Mouse (Mus musculus) subcutaneous adipose tissue, adult 2 months (tissue): ENCODE results near the gene A530064D06Rik. TPM values are rescaled to one million over a fixed set of nuclear protein-coding genes. Genes with fewer than 3 reads are reported as not detected.

ENCODE experiments used
- polyA plus RNA-seq: library from polyadenylated mRNA; depleted of rRNA; stranded (reverse); fragments of >200 nt; gene quantifications from 2 replicates; pipeline ENCODE4 v1.2.3, GENCODE M21; 2012; ENCODE audit warnings: low replicate concordance; rRNA removed

Gene A530064D06Rik
- polyA plus RNA-seq, result 0.75 and 1.6 TPM in 2 replicates

GRCm38 (mm10) chr17:48167103-48167502 is at the start of gene A530064D06Rik:
Gene A530064D06Rik, minus strand, starts transcription at chr17:48167275.

GRCm38 (mm10) chr17:48146120-48146519 is 21.0 kb downstream of the A530064D06Rik start, which contains the start of gene 9830107B12Rik:
Gene 9830107B12Rik, minus strand, starts transcription at chr17:48146268.

Other genes starting within 250 kb of the A530064D06Rik start
- 29.1 and 59.3 TPM in 2 replicates for gene Foxp4, start 242.6 kb downstream of the A530064D06Rik start, polyA plus RNA-seq
- not detected in 2 replicates for gene 1700122O11Rik, start 129.0 kb downstream of the A530064D06Rik start, polyA plus RNA-seq
- gene 1700067P10Rik, start 78.0 kb downstream of the A530064D06Rik start, polyA plus RNA-seq, result not detected in 2 replicates
- gene 9830107B12Rik, start 21.0 kb downstream of the A530064D06Rik start, polyA plus RNA-seq, result 0.11 and 0.50 TPM in 2 replicates
- gene Trem1, start 65.5 kb upstream of the A530064D06Rik start, polyA plus RNA-seq, result 0.09 TPM in 2 replicates
- gene Trem3, start 80.5 kb upstream of the A530064D06Rik start, polyA plus RNA-seq, result 0.16 and 0.21 TPM in 2 replicates
- gene Treml4, start 97.0 kb upstream of the A530064D06Rik start, polyA plus RNA-seq, result 0.95 and 1.7 TPM in 2 replicates
- gene Treml2, start 132.2 kb upstream of the A530064D06Rik start, polyA plus RNA-seq, result 0.53 and 2.3 TPM in 2 replicates
- gene B430306N03Rik, start 148.9 kb upstream of the A530064D06Rik start, polyA plus RNA-seq, result 0.70 and 2.8 TPM in 2 replicates
- gene Trem2, start 179.1 kb upstream of the A530064D06Rik start, polyA plus RNA-seq, result 35.0 and 94.7 TPM in 2 replicates
- gene Treml1, start 192.6 kb upstream of the A530064D06Rik start, polyA plus RNA-seq, result 0.19 and 3.2 TPM in 2 replicates
- gene Nfya, start 242.6 kb upstream of the A530064D06Rik start, polyA plus RNA-seq, result 56.0 and 113 TPM in 2 replicates
- 8.4 and 9.1 TPM in 2 replicates for gene Oard1, start 242.7 kb upstream of the A530064D06Rik start, polyA plus RNA-seq